Mouse (Mus musculus): ENCODE data around the gene Hormad2. TPM values are rescaled to one million over a fixed set of nuclear protein-coding genes. Genes with fewer than 3 reads are reported as not detected.

The Hormad2 gene
- polyA plus RNA-seq, 1 experiment from 2014 or later: 0.09 TPM

- no peaks in the 10 kb centered on the region for H3K9me3 ChIP-seq (replicated peaks; ENCODE audit: control insufficient read depth, low read length, poor library complexity, severe bottlenecking)
- 82% methylated on average over 4 of the region's 4 CpGs for WGBS
- no peaks in the 10 kb centered on the region for H3K4me1 ChIP-seq (ENCODE audit: control insufficient read depth, insufficient read depth, low read length)
- H3K4me2 ChIP-seq (ENCODE audit: low read length): no peak overlapping the region
- no peak overlapping the region for H3K4me3 ChIP-seq (ENCODE audit: low read depth, low read length)
- no peak overlapping the region for H3K27ac ChIP-seq (ENCODE audit: low read length)
- ATAC-seq: no peak
- no peaks in the 10 kb centered on the region for H3K27me3 ChIP-seq (ENCODE audit: control insufficient read depth, insufficient read depth, low read depth, low read length)
- H3K9ac ChIP-seq (ENCODE audit: low read depth, low read length): no peak overlapping the region
- no peaks in the 10 kb centered on the region for H3K36me3 ChIP-seq (ENCODE audit: control insufficient read depth, insufficient read depth, low read length)
Measured at GRCm38 (mm10) chr11:4434461-4434860, 6.4 kb downstream of the Hormad2 start.

GRCm38 (mm10) chr11:4423818-4424217 is 17.1 kb downstream of the Hormad2 start:
- H3K4me2 ChIP-seq (ENCODE audit: low read length): no peak overlapping the region
- no peaks in the 10 kb centered on the region for H3K36me3 ChIP-seq (ENCODE audit: control insufficient read depth, insufficient read depth, low read length)
- WGBS: 91% methylated on average over 8 of the region's 8 CpGs
- no peaks in the 10 kb centered on the region for H3K27me3 ChIP-seq (ENCODE audit: control insufficient read depth, insufficient read depth, low read depth, low read length)
- H3K9ac ChIP-seq (ENCODE audit: low read depth, low read length): no peak overlapping the region
- H3K4me3 ChIP-seq (ENCODE audit: low read depth, low read length): no peak overlapping the region
- no peaks in the 10 kb centered on the region for H3K9me3 ChIP-seq (replicated peaks; ENCODE audit: control insufficient read depth, low read length, poor library complexity, severe bottlenecking)
- no peak overlapping the region for H3K27ac ChIP-seq (ENCODE audit: low read length)
- no peaks in the 10 kb centered on the region for H3K4me1 ChIP-seq (ENCODE audit: control insufficient read depth, insufficient read depth, low read length)
- no peak for ATAC-seq

- WGBS: 81% methylated on average over 16 of the region's 16 CpGs
- Histone ChIP-seq H3K9ac (ENCODE audit: low read depth, low read length) (no peak overlapping the region), H3K4me2 (ENCODE audit: low read length) (no peak overlapping the region), H3K9me3 (replicated peaks; ENCODE audit: control insufficient read depth, low read length, poor library complexity, severe bottlenecking) (no peaks in the 10 kb centered on the region), H3K4me3 (ENCODE audit: low read depth, low read length) (no peak overlapping the region), H3K36me3 (ENCODE audit: control insufficient read depth, insufficient read depth, low read length) (no peaks in the 10 kb centered on the region), H3K4me1 (ENCODE audit: control insufficient read depth, insufficient read depth, low read length) (no peaks in the 10 kb centered on the region), H3K27ac (ENCODE audit: low read length) (no peak overlapping the region), H3K27me3 (ENCODE audit: control insufficient read depth, insufficient read depth, low read depth, low read length) (no peaks in the 10 kb centered on the region)
- no peak for ATAC-seq
Measured at GRCm38 (mm10) chr11:4422494-4423425, 18.1 kb downstream of the Hormad2 start.

GRCm38 (mm10) chr11:4421933-4422488 is 18.9 kb downstream of the Hormad2 start:
- H3K27me3 ChIP-seq (ENCODE audit: control insufficient read depth, insufficient read depth, low read depth, low read length): no peaks in the 10 kb centered on the region
- H3K9me3 ChIP-seq (replicated peaks; ENCODE audit: control insufficient read depth, low read length, poor library complexity, severe bottlenecking): no peaks in the 10 kb centered on the region
- no peak overlapping the region for H3K4me3 ChIP-seq (ENCODE audit: low read depth, low read length)
- H3K4me1 ChIP-seq (ENCODE audit: control insufficient read depth, insufficient read depth, low read length): no peaks in the 10 kb centered on the region
- no peak for ATAC-seq
- H3K27ac ChIP-seq (ENCODE audit: low read length): no peak overlapping the region
- no peaks in the 10 kb centered on the region for H3K36me3 ChIP-seq (ENCODE audit: control insufficient read depth, insufficient read depth, low read length)
- WGBS: 48% methylated on average over 6 of the region's 6 CpGs
- no peak overlapping the region for H3K4me2 ChIP-seq (ENCODE audit: low read length)
- no peak overlapping the region for H3K9ac ChIP-seq (ENCODE audit: low read depth, low read length)

- no peaks in the 10 kb centered on the region for H3K9me3 ChIP-seq (replicated peaks; ENCODE audit: control insufficient read depth, low read length, poor library complexity, severe bottlenecking)
- H3K9ac ChIP-seq (ENCODE audit: low read depth, low read length): no peak overlapping the region
- H3K4me3 ChIP-seq (ENCODE audit: low read depth, low read length): no peak overlapping the region
- no peak overlapping the region for H3K4me2 ChIP-seq (ENCODE audit: low read length)
- H3K4me1 ChIP-seq (ENCODE audit: control insufficient read depth, insufficient read depth, low read length): no peaks in the 10 kb centered on the region
- 91% methylated on average over 3 of the region's 3 CpGs for WGBS
- no peak for ATAC-seq
- no peaks in the 10 kb centered on the region for H3K27me3 ChIP-seq (ENCODE audit: control insufficient read depth, insufficient read depth, low read depth, low read length)
- H3K36me3 ChIP-seq (ENCODE audit: control insufficient read depth, insufficient read depth, low read length): no peaks in the 10 kb centered on the region
- H3K27ac ChIP-seq (ENCODE audit: low read length): no peak overlapping the region
Measured at GRCm38 (mm10) chr11:4417986-4418385, 22.9 kb downstream of the Hormad2 start.

GRCm38 (mm10) chr11:4412294-4412693 is 28.6 kb downstream of the Hormad2 start:
- no peak overlapping the region for H3K27ac ChIP-seq (ENCODE audit: low read length)
- 92% methylated on average over 4 of the region's 4 CpGs for WGBS
- no peak overlapping the region for H3K4me2 ChIP-seq (ENCODE audit: low read length)
- no peak for ATAC-seq
- no peaks in the 10 kb centered on the region for H3K9me3 ChIP-seq (replicated peaks; ENCODE audit: control insufficient read depth, low read length, poor library complexity, severe bottlenecking)
- H3K27me3 ChIP-seq (ENCODE audit: control insufficient read depth, insufficient read depth, low read depth, low read length): no peaks in the 10 kb centered on the region
- no peak overlapping the region for H3K4me3 ChIP-seq (ENCODE audit: low read depth, low read length)
- no peaks in the 10 kb centered on the region for H3K4me1 ChIP-seq (ENCODE audit: control insufficient read depth, insufficient read depth, low read length)
- H3K36me3 ChIP-seq (ENCODE audit: control insufficient read depth, insufficient read depth, low read length): no peaks in the 10 kb centered on the region
- H3K9ac ChIP-seq (ENCODE audit: low read depth, low read length): no peak overlapping the region

- no peak for ATAC-seq
- no peak overlapping the region for H3K4me2 ChIP-seq (ENCODE audit: low read length)
- no peak overlapping the region for H3K27ac ChIP-seq (ENCODE audit: low read length)
- no peaks in the 10 kb centered on the region for H3K27me3 ChIP-seq (ENCODE audit: control insufficient read depth, insufficient read depth, low read depth, low read length)
- H3K36me3 ChIP-seq (ENCODE audit: control insufficient read depth, insufficient read depth, low read length): no peaks in the 10 kb centered on the region
- H3K4me3 ChIP-seq (ENCODE audit: low read depth, low read length): no peak overlapping the region
- no peaks in the 10 kb centered on the region for H3K4me1 ChIP-seq (ENCODE audit: control insufficient read depth, insufficient read depth, low read length)
- 54% methylated on average over 4 of the region's 4 CpGs for WGBS
- H3K9me3 ChIP-seq (replicated peaks; ENCODE audit: control insufficient read depth, low read length, poor library complexity, severe bottlenecking): no peaks in the 10 kb centered on the region
- H3K9ac ChIP-seq (ENCODE audit: low read depth, low read length): no peak overlapping the region
Measured at GRCm38 (mm10) chr11:4404277-4404676, 36.6 kb downstream of the Hormad2 start.

GRCm38 (mm10) chr11:4403381-4403780 is 37.5 kb downstream of the Hormad2 start:
- no peaks in the 10 kb centered on the region for H3K9me3 ChIP-seq (replicated peaks; ENCODE audit: control insufficient read depth, low read length, poor library complexity, severe bottlenecking)
- no peaks in the 10 kb centered on the region for H3K36me3 ChIP-seq (ENCODE audit: control insufficient read depth, insufficient read depth, low read length)
- no peaks in the 10 kb centered on the region for H3K4me1 ChIP-seq (ENCODE audit: control insufficient read depth, insufficient read depth, low read length)
- 88% methylated on average over 7 of the region's 7 CpGs for WGBS
- no peak overlapping the region for H3K9ac ChIP-seq (ENCODE audit: low read depth, low read length)
- H3K27me3 ChIP-seq (ENCODE audit: control insufficient read depth, insufficient read depth, low read depth, low read length): no peaks in the 10 kb centered on the region
- H3K4me2 ChIP-seq (ENCODE audit: low read length): no peak overlapping the region
- H3K27ac ChIP-seq (ENCODE audit: low read length): no peak overlapping the region
- no peak for ATAC-seq
- H3K4me3 ChIP-seq (ENCODE audit: low read depth, low read length): no peak overlapping the region

- no peak for ATAC-seq
- H3K4me3 ChIP-seq (ENCODE audit: low read depth, low read length): no peak overlapping the region
- WGBS: 82% methylated on average over 5 of the region's 5 CpGs
Measured at GRCm38 (mm10) chr11:4401251-4401650, 39.7 kb downstream of the Hormad2 start.

More at GRCm38 (mm10) chr11:4401251-4401650, 39.7 kb downstream of the Hormad2 start:
- no peaks in the 10 kb centered on the region for H3K4me1 ChIP-seq (ENCODE audit: control insufficient read depth, insufficient read depth, low read length)
- no peak overlapping the region for H3K27ac ChIP-seq (ENCODE audit: low read length)
- no peak overlapping the region for H3K9ac ChIP-seq (ENCODE audit: low read depth, low read length)
- no peak overlapping the region for H3K4me2 ChIP-seq (ENCODE audit: low read length)
- no peaks in the 10 kb centered on the region for H3K36me3 ChIP-seq (ENCODE audit: control insufficient read depth, insufficient read depth, low read length)
- no peaks in the 10 kb centered on the region for H3K27me3 ChIP-seq (ENCODE audit: control insufficient read depth, insufficient read depth, low read depth, low read length)
- H3K9me3 ChIP-seq (replicated peaks; ENCODE audit: control insufficient read depth, low read length, poor library complexity, severe bottlenecking): no peaks in the 10 kb centered on the region

Data from midbrain, embryonic 16.5 days (tissue).